Mouse (Mus musculus) embryonic facial prominence, embryonic 13.5 days (tissue): ENCODE results near the gene Pdlim5. TPM values are rescaled to one million over a fixed set of nuclear protein-coding genes. Genes with fewer than 3 reads are reported as not detected.
"Not testable (repeated sequence)": the region's sequence is repeated elsewhere in the genome, so short reads cannot be mapped to it uniquely, and the experiment has no call there.

Source experiments
- ATAC-seq: fragments of 200-750 bp; cut with Nextera tagmentation; 2 replicates; pipeline ENCODE4 v1.8.0; 2017; ENCODE audit warnings: low read depth; ENCODE audit not compliant: insufficient number of reproducible peaks, insufficient read depth, low FRiP score, low TSS enrichment
- H3K27ac ChIP-seq: fragments of 300-500 bp; sonication (generic); 2 replicates; pipeline ENCODE4 v1.5.1; 2015; ENCODE audit warnings: moderate library complexity, mild to moderate bottlenecking, inconsistent platforms
- H3K27me3 ChIP-seq: fragments of 300-500 bp; sonication (generic); 2 replicates; pipeline ENCODE4 v1.6.1; 2015; ENCODE audit warnings: mild to moderate bottlenecking, inconsistent platforms
- H3K36me3 ChIP-seq: fragments of 300-500 bp; sonication (generic); 2 replicates; pipeline ENCODE4 v1.6.1; 2015; ENCODE audit warnings: mild to moderate bottlenecking, inconsistent platforms
- H3K4me1 ChIP-seq: fragments of 300-500 bp; sonication (generic); 2 replicates; pipeline ENCODE4 v1.6.1; 2015; ENCODE audit warnings: inconsistent platforms
- H3K4me2 ChIP-seq: fragments of 300-500 bp; sonication (generic); 2 replicates; pipeline ENCODE4 v1.6.1; 2015; ENCODE audit warnings: moderate library complexity, mild to moderate bottlenecking, inconsistent platforms
- H3K4me3 ChIP-seq: fragments of 300-500 bp; sonication (generic); 2 replicates; pipeline ENCODE4 v1.5.1; 2015; ENCODE audit warnings: mild to moderate bottlenecking, inconsistent platforms
- H3K9ac ChIP-seq: fragments of 300-500 bp; sonication (generic); 2 replicates; pipeline ENCODE4 v1.6.1; 2015; ENCODE audit warnings: mild to moderate bottlenecking, inconsistent platforms
- H3K9me3 ChIP-seq: fragments of 300-500 bp; sonication (generic); 2 replicates; pipeline ENCODE4 v1.6.1; 2016; ENCODE audit warnings: inconsistent platforms
- WGBS: fragments of 180-500 bp; shearing (Covaris S2); methylation state at CpG from one replicate; pipeline ENCODE4 v1.1.7; 2015; ENCODE audit warnings: mixed read lengths; 5-methylcytosine and 5-hydroxymethylcytosine counted together
- polyA plus RNA-seq: library from polyadenylated mRNA; unstranded; fragments of >200 nt; fragmentation: Nextera tagmentation; extraction: Ambion mirVana; gene quantifications from 2 replicates; pipeline ENCODE4 v1.2.1, GENCODE M21; 2015

Pdlim5 gene
- polyA plus RNA-seq, 1 experiment from 2014 or later, result 17.6 TPM

GRCm38 (mm10) chr3:142209981-142210380 is 185.5 kb downstream of the Pdlim5 start:
- Histone ChIP-seq H3K4me1 (no peaks in the 10 kb centered on the region), H3K4me3 (no peak overlapping the region), H3K27ac (no peak overlapping the region), H3K27me3 (peaks cover 4% of the 10 kb centered on the region; the same call in 1 of the 2 replicates), H3K36me3 (no peaks in the 10 kb centered on the region), H3K4me2 (no peak overlapping the region), H3K9ac (no peak overlapping the region), H3K9me3 (no peaks in the 10 kb centered on the region)
- 62% methylated on average over 6 of the region's 6 CpGs for WGBS
- ATAC-seq, result no peak

GRCm38 (mm10) chr3:142209057-142209456 is 186.4 kb downstream of the Pdlim5 start:
- Histone ChIP-seq H3K9me3 (no peaks in the 10 kb centered on the region), H3K4me3 (no peak overlapping the region), H3K36me3 (no peaks in the 10 kb centered on the region), H3K4me2 (no peak overlapping the region), H3K27ac (no peak overlapping the region), H3K4me1 (no peaks in the 10 kb centered on the region), H3K9ac (no peak overlapping the region), H3K27me3 (peaks cover 4% of the 10 kb centered on the region; the same call in 1 of the 2 replicates)
- 82% methylated on average over 11 of the region's 11 CpGs for WGBS
- ATAC-seq, result no peak

- H3K4me2 ChIP-seq, result no peak overlapping the region
- no peak overlapping the region for H3K27ac ChIP-seq
- H3K4me3 ChIP-seq, result no peak overlapping the region
- no peaks in the 10 kb centered on the region for H3K4me1 ChIP-seq
- 82% methylated on average over 6 of the region's 6 CpGs for WGBS
- no peak overlapping the region for H3K9ac ChIP-seq
- H3K9me3 ChIP-seq, result no peaks in the 10 kb centered on the region
- no peaks in the 10 kb centered on the region for H3K36me3 ChIP-seq
- peaks cover 4% of the 10 kb centered on the region; the same call in 1 of the 2 replicates for H3K27me3 ChIP-seq
- no peak for ATAC-seq
Observed at GRCm38 (mm10) chr3:142207488-142207887, 188.0 kb downstream of the Pdlim5 start.

GRCm38 (mm10) chr3:142206316-142206715 is 189.2 kb downstream of the Pdlim5 start:
- H3K4me3 ChIP-seq, result no peak overlapping the region
- 78% methylated on average over 3 of the region's 3 CpGs for WGBS

GRCm38 (mm10) chr3:142196142-142196541 is 199.4 kb downstream of the Pdlim5 start:
- H3K4me3 ChIP-seq, result no peak overlapping the region
- ATAC-seq, result no peak
- 0 out of 2 replicates have a peak, but pooled peaks cover 2% of the 10 kb centered on the region for H3K27me3 ChIP-seq
- peaks cover 5% of the 10 kb centered on the region; the same call in 1 of the 2 replicates for H3K9me3 ChIP-seq
- WGBS, result 86% methylated on average over 8 of the region's 8 CpGs
- H3K9ac ChIP-seq, result no peak overlapping the region
- H3K4me2 ChIP-seq, result no peak overlapping the region
- no peaks in the 10 kb centered on the region for H3K4me1 ChIP-seq
- no peak overlapping the region for H3K27ac ChIP-seq
- H3K36me3 ChIP-seq, result no peaks in the 10 kb centered on the region

More at GRCm38 (mm10) chr3:142206316-142206715, 189.2 kb downstream of the Pdlim5 start:
- ATAC-seq, result no peak
- no peak overlapping the region for H3K9ac ChIP-seq
- H3K27me3 ChIP-seq, result peaks cover 4% of the 10 kb centered on the region; the same call in 1 of the 2 replicates
- H3K27ac ChIP-seq, result no peak overlapping the region
- no peak overlapping the region for H3K4me2 ChIP-seq
- H3K9me3 ChIP-seq, result no peaks in the 10 kb centered on the region
- H3K36me3 ChIP-seq, result no peaks in the 10 kb centered on the region
- H3K4me1 ChIP-seq, result no peaks in the 10 kb centered on the region

- H3K36me3 ChIP-seq, H3K9ac ChIP-seq, H3K27me3 ChIP-seq, H3K9me3 ChIP-seq, H3K4me3 ChIP-seq, ATAC-seq, H3K27ac ChIP-seq, H3K4me1 ChIP-seq, H3K4me2 ChIP-seq: not testable (repeated sequence)
Observed at GRCm38 (mm10) chr3:142191627-142192026, 203.9 kb downstream of the Pdlim5 start.

Other genes with a start within 250 kb of the Pdlim5 start
- gene Bmpr1b, start 226.3 kb downstream of the Pdlim5 start, polyA plus RNA-seq, result 4.1 and 5.2 TPM in 2 replicates
- gene Gbp5, start 98.3 kb upstream of the Pdlim5 start, polyA plus RNA-seq, result 0.07 TPM in 1 of 2 replicates, not detected in the other
- 1.7 and 1.8 TPM in 2 replicates for gene Gbp7, start 134.6 kb upstream of the Pdlim5 start, polyA plus RNA-seq
- gene Gbp3, start 164.3 kb upstream of the Pdlim5 start, polyA plus RNA-seq, result 0.70 and 1.3 TPM in 2 replicates
- gene Gbp2b, start 199.2 kb upstream of the Pdlim5 start, polyA plus RNA-seq, result not detected in 2 replicates
- 0.26 and 0.28 TPM in 2 replicates for gene Gbp2, start 224.9 kb upstream of the Pdlim5 start, polyA plus RNA-seq